Mouse (Mus musculus): ENCODE data around the gene Kcng1.

Gene Kcng1

GRCm38 (mm10) chr2:168243278-168243677 lies 38.3 kb downstream of the Kcng1 start:
- no peak for TF ChIP-seq GATA4 (IDR thresholded peaks at IDR 0.05; ENCODE audit: insufficient replicate concordance, low read length)

DNA sequence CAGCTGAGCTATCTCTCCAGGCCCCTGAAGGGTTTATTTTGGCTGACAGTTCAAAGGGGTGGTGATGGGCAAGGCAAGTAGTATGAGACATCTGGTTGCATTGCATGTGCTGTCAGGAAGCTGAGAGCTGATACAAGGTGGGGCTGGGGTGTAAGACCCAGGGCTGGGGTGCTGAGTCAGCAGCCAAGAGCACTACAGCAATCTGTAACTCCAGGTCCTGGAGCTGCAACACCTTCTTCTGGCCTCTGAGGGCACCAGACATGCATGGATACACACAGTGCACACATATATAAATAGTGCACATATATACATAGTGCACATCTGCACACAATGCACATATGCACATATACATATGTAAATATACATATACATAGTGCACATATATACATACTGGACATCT lies 38.7 kb downstream of the Kcng1 start:
- TF ChIP-seq GATA4 (IDR thresholded peaks at IDR 0.05; ENCODE audit: insufficient replicate concordance, low read length): no peak

GRCm38 (mm10) chr2:168238335-168238734 lies 43.2 kb downstream of the Kcng1 start:
- TF ChIP-seq GATA4 (IDR thresholded peaks at IDR 0.05; ENCODE audit: insufficient replicate concordance, low read length): no peak

GRCm38 (mm10) chr2:168233286-168233685 lies 48.2 kb downstream of the Kcng1 start:
- no peak for TF ChIP-seq GATA4 (IDR thresholded peaks at IDR 0.05; ENCODE audit: insufficient replicate concordance, low read length)

GRCm38 (mm10) chr2:168231471-168231829 lies 50.1 kb downstream of the Kcng1 start:
- no peak for TF ChIP-seq GATA4 (IDR thresholded peaks at IDR 0.05; ENCODE audit: insufficient replicate concordance, low read length)

DNA sequence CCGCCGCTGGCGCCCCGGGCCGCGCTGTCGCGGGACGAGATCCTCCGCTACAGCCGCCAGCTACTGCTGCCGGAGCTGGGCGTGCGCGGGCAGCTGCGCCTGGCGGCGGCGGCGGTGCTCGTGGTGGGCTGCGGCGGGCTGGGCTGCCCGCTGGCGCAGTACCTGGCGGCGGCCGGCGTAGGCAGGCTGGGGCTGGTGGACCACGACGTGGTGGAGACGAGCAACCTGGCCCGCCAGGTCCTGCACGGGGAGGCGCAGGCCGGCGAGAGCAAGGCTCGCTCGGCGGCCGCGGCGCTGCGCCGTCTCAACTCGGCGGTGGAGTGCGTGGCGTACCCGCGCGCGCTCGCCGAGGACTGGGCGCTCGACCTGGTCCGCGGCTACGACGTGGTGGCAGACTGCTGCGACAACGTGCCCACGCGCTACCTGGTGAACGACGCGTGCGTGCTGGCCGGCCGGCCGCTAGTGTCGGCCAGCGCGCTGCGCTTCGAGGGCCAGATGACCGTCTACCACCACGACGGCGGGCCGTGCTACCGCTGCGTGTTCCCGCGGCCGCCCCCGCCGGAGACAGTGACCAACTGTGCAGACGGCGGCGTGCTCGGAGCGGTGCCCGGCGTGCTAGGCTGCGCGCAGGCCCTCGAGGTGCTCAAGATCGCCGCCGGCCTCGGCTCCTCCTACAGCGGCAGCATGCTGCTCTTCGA lies 50.6 kb downstream of the Kcng1 start:
- TF ChIP-seq GATA4 (IDR thresholded peaks at IDR 0.05; ENCODE audit: insufficient replicate concordance, low read length): no peak

DNA sequence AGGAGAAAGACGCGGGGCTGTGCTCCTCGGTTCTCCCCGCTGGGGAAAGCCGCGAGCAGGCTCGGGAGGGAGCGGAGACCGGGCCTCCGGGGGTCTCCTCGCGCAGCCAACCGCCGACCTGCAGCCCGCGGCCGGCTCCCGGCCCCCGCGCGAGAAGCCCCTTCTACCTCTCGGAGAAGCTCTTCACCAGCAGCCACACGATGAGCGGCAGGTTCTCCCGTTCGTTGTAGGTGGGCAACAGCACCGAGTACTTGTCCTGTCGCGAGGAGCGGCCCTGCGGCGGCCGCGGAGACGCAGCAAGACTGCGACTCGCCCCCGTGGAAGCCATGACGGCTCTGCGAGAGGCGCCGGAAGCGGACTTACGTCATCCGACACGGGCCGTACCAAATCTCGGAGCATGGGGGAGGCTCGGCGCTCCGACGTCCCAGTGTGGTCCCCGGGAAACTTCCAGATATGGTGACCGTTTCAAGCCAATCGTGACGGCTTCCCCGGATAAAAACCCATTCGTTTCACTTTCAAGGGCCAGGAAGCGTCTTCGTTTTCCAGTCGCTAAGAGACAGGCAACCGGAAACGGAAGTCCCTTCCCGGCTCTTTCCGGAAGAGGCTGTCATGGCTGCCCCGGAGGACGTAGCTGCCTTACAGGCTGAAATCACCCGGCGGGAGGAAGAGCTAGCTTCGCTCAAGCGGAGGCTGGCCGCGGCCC lies 51.4 kb downstream of the Kcng1 start, which contains the start of the genes Gm20716, Dpm1 and Mocs3:
TSS of gene Gm20716 (minus strand) at position 339 of the 703 bp plus-strand sequence.
TSS of gene Dpm1 (minus strand) at position 566 of the 703 bp plus-strand sequence.
TSS of gene Mocs3 (plus strand) at position 597 of the 703 bp plus-strand sequence.
- TF ChIP-seq GATA4 (IDR thresholded peaks at IDR 0.05; ENCODE audit: insufficient replicate concordance, low read length): peak; percentile 48; the same call in 1 of the 2 replicates

GRCm38 (mm10) chr2:168229116-168230025 lies 52.2 kb downstream of the Kcng1 start:
- no peak for TF ChIP-seq GATA4 (IDR thresholded peaks at IDR 0.05; ENCODE audit: insufficient replicate concordance, low read length)

- no peak for TF ChIP-seq GATA4 (IDR thresholded peaks at IDR 0.05; ENCODE audit: insufficient replicate concordance, low read length)
Observed at GRCm38 (mm10) chr2:168223326-168223725, 58.2 kb downstream of the Kcng1 start.

DNA sequence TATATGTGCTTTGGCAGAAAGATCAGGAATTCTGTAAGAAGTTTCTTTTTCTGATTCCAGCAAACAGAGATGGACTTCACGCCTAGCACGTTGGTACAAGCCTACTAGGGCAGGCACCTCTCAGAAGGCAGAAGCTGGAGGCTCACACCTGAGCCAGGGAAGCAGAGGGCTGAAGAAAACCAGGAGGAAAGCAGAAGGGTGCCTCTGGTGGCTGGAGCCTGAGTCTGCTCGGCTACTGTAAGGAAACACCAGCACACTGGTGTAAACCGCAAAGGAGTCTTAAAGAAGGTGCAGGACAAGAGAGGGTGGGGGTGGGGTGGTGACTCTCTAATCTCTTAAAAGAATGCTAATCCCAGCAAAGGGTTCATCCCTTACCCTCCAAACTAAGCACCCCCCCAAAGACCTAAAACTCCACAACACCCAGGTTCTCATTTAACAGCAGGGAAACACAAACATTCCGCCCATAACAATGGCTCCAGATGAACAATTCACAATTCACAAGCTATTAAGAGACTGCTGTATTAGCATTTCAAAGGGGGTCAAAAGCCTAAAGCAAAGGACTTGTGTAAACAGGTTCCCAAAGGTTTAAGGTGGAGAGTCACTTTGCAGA lies 67.6 kb downstream of the Kcng1 start:
- TF ChIP-seq GATA4 (IDR thresholded peaks at IDR 0.05; ENCODE audit: insufficient replicate concordance, low read length): no peak

Data from liver, adult (tissue).